Mouse (Mus musculus) heart, adult 10 weeks (tissue): ENCODE data around the gene Ctsd. TPM values are rescaled to one million over a fixed set of nuclear protein-coding genes. Genes with fewer than 3 reads are reported as not detected.

Source experiments
- polyA plus RNA-seq: library from polyadenylated mRNA; stranded (reverse); fragments of 350-450 nt; fragmentation: Illumina TruSeq; extraction: RNeasy Lipid Tissue Mini Kit (QIAGEN cat#74804); gene quantifications from one replicate; pipeline ENCODE4 v1.2.3, GENCODE M21; 2014; ENCODE audit warnings: low read depth, low replicate concordance

Ctsd gene
- 1,183 TPM for polyA plus RNA-seq

GRCm38 (mm10) chr7:142387419-142388148 lies at the start of gene Ctsd:
Ctsd (minus strand) TSS chr7:142388038.

GRCm38 (mm10) chr7:142434137-142434865 lies 46.5 kb upstream of the Ctsd start, which contains the start of gene Syt8:
Syt8 (plus strand) TSS chr7:142434850.

GRCm38 (mm10) chr7:142382567-142382966 lies 5.3 kb downstream of the Ctsd start, which contains the start of gene Gm49369:
Gm49369 (minus strand) TSS chr7:142382667.

GRCm38 (mm10) chr7:142373641-142374412 lies 14.0 kb downstream of the Ctsd start, which contains the start of gene Ifitm10:
Ifitm10 (minus strand) TSS chr7:142373753.

Other genes starting within 250 kb of the Ctsd start
- gene Gm45337, start 243.4 kb downstream of the Ctsd start, polyA plus RNA-seq = not detected
- gene Gm29735, start 230.9 kb downstream of the Ctsd start, polyA plus RNA-seq = not detected
- not detected for gene Gm4553, start 222.3 kb downstream of the Ctsd start, polyA plus RNA-seq
- not detected for gene Krtap5-2, start 212.0 kb downstream of the Ctsd start, polyA plus RNA-seq
- gene Gm10153, start 197.6 kb downstream of the Ctsd start, polyA plus RNA-seq = not detected
- not detected for gene Krtap5-3, start 186.7 kb downstream of the Ctsd start, polyA plus RNA-seq
- gene Gm7579, start 176.2 kb downstream of the Ctsd start, polyA plus RNA-seq = not detected
- gene Krtap5-5, start 158.1 kb downstream of the Ctsd start, polyA plus RNA-seq = not detected
- not detected for gene Gm40460, start 147.0 kb downstream of the Ctsd start, polyA plus RNA-seq
- not detected for gene Gm2431, start 129.7 kb downstream of the Ctsd start, polyA plus RNA-seq
- gene Gm4559, start 113.7 kb downstream of the Ctsd start, polyA plus RNA-seq = not detected
- not detected for gene Krtap5-1, start 90.9 kb downstream of the Ctsd start, polyA plus RNA-seq
- not detected for gene Krtap5-4, start 84.5 kb downstream of the Ctsd start, polyA plus RNA-seq
- gene Ifitm10, start 14.3 kb downstream of the Ctsd start, polyA plus RNA-seq = 2.7 TPM
- gene Gm49369, start 5.4 kb downstream of the Ctsd start, polyA plus RNA-seq = not detected
- gene Syt8, start 46.8 kb upstream of the Ctsd start, polyA plus RNA-seq = not detected
- 8.8 TPM for gene Tnni2, start 53.8 kb upstream of the Ctsd start, polyA plus RNA-seq
- gene Lsp1, start 72.8 kb upstream of the Ctsd start, polyA plus RNA-seq = 88.0 TPM
- gene Tnnt3, start 110.8 kb upstream of the Ctsd start, polyA plus RNA-seq = 0.97 TPM
- 94.6 TPM for gene Mrpl23, start 144.6 kb upstream of the Ctsd start, polyA plus RNA-seq